Mouse (Mus musculus): ENCODE data around the gene Fgfr2. TPM values are rescaled to one million over a fixed set of nuclear protein-coding genes. Genes with fewer than 3 reads are reported as not detected.

Gene Fgfr2
- polyA plus RNA-seq, 1 experiment from 2014 or later, result 17.2 TPM

- Histone ChIP-seq H3K27ac (peak overlapping the region; percentile 77), H3K36me3 (no peaks in the 10 kb centered on the region), H3K4me1 (replicated peaks) (peaks cover 85% of the 10 kb centered on the region), H3K9me3 (replicated peaks) (no peaks in the 10 kb centered on the region), H3K27me3 (no peaks in the 10 kb centered on the region), H3K4me2 (peak overlapping the region; percentile 58), H3K4me3 (no peak overlapping the region), H3K9ac (0 out of 2 replicates have a peak overlapping the region, but pooled peaks have one; percentile 29)
- ATAC-seq (replicated peaks; ENCODE audit: insufficient number of reproducible peaks, insufficient read depth, low FRiP score, low read depth), result no peak
Observed at GRCm38 (mm10) chr7:133116542-133116941, 6.6 kb downstream of the Fgfr2 start.

DNA sequence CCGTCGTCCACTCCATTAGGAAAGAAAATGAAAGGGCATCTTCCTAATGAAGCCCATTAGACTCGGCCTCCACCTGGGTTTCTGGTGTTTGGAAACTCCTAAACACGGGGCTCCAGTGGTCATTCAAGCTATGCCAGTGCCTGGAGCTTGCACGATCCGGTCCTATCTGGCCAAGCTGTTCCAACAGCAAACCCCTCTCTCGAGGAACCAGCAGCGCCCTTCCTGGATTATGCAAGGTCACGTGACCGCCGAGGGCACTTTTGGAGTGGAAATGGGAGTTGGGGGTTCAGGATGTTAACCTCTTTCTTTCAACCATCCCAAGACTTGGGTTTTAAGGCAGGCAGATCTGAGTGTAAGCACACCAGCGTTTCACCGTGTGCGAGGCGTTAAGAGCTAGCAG lies 7.3 kb downstream of the Fgfr2 start:
- Histone ChIP-seq H3K4me1 (replicated peaks) (peaks cover 89% of the 10 kb centered on the region), H3K9me3 (replicated peaks) (no peaks in the 10 kb centered on the region), H3K36me3 (no peaks in the 10 kb centered on the region), H3K4me2 (peak overlapping the region; percentile 58), H3K9ac (peak overlapping the region; percentile 37; the same call in 1 of the 2 replicates), H3K27ac (peak overlapping the region; percentile 77), H3K4me3 (peak overlapping the region; percentile 24), H3K27me3 (no peaks in the 10 kb centered on the region)
- ATAC-seq (replicated peaks; ENCODE audit: insufficient number of reproducible peaks, insufficient read depth, low FRiP score, low read depth), result 0 out of 2 replicates have a peak, but pooled peaks have one; percentile 42
- WGBS, result 7% methylated on average over 15 of the region's 15 CpGs

DNA sequence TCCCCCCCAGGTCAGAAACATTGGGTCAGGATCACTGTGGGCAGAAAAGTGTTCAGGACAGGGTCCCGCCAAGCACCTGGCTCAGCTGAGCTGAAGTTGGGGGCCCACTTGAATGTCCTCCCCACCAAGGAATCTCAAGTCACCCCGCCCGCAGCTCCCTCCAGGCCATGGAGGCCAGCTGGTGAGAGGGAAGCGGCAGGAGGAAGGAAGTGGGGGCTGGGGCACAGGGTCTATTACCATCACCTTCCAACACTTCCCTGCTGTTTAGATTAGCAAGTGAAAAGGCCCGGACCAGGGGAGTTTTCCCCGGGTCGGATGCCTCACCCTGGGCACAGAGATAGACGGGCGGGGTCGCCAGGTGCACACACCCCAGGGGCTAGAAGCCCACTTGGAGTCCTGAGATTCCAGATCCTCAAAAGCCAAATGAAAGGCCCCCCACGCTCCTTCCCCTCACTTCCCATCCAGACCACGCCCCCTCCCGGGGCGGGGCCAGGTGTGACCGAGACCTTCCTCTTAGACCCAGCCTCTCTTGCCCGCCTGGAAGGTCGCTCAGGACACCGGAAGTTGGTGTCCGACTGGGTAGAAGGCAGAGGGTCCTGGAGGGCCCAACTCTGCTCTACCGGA lies 8.2 kb downstream of the Fgfr2 start:
- 14% methylated on average over 20 of the region's 20 CpGs for WGBS
- no peaks in the 10 kb centered on the region for H3K36me3 ChIP-seq
- ATAC-seq (replicated peaks; ENCODE audit: insufficient number of reproducible peaks, insufficient read depth, low FRiP score, low read depth), result peak; percentile 51; the same call in 1 of the 2 replicates

GRCm38 (mm10) chr7:133113185-133113895 lies 9.8 kb downstream of the Fgfr2 start:
- H3K27ac ChIP-seq, result peak overlapping the region; percentile 72
- no peak for ATAC-seq (replicated peaks; ENCODE audit: insufficient number of reproducible peaks, insufficient read depth, low FRiP score, low read depth)
- H3K9ac ChIP-seq, result no peak overlapping the region
- no peaks in the 10 kb centered on the region for H3K27me3 ChIP-seq
- no peaks in the 10 kb centered on the region for H3K9me3 ChIP-seq (replicated peaks)
- H3K36me3 ChIP-seq, result no peaks in the 10 kb centered on the region
- H3K4me2 ChIP-seq, result no peak overlapping the region
- no peak overlapping the region for H3K4me3 ChIP-seq
- peaks cover 90% of the 10 kb centered on the region for H3K4me1 ChIP-seq (replicated peaks)
- WGBS, result 75% methylated on average over 8 of the region's 8 CpGs

More for the DNA sequence above, 8.2 kb downstream of the Fgfr2 start:
- Histone ChIP-seq H3K9me3 (replicated peaks) (no peaks in the 10 kb centered on the region), H3K27me3 (no peaks in the 10 kb centered on the region), H3K9ac (peak overlapping the region; percentile 37; the same call in 1 of the 2 replicates), H3K27ac (peak overlapping the region; percentile 77), H3K4me1 (replicated peaks) (peaks cover 89% of the 10 kb centered on the region), H3K4me2 (peak overlapping the region; percentile 58), H3K4me3 (peak overlapping the region; percentile 24)

DNA sequence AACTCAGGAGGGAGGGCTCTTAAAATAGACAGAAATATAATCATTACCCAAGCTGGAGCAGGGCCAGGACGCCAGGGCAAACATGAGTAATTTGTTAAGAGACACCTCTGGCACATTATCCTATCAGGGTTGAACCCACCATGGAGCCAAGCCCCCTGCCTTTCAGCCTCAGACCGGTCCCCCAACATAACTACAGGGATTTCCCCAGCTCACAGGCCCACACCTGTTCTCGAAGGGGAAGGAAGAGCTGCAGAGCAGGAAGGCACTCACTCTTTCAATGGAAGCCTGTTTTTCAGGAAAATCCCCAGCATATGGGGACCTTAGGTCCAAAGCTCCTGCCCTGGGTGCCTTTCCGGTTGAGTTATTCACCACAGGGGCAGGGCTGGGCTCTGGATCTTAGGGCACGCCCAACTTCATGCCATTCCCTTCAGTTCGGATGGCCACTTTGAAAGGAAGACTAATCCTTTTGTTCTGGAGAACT lies 10.8 kb downstream of the Fgfr2 start:
- Histone ChIP-seq H3K9me3 (replicated peaks) (no peaks in the 10 kb centered on the region), H3K4me1 (replicated peaks) (peaks cover 83% of the 10 kb centered on the region), H3K9ac (no peak overlapping the region), H3K4me3 (no peak overlapping the region), H3K36me3 (no peaks in the 10 kb centered on the region), H3K4me2 (no peak overlapping the region), H3K27ac (peak overlapping the region; percentile 72), H3K27me3 (no peaks in the 10 kb centered on the region)
- ATAC-seq (replicated peaks; ENCODE audit: insufficient number of reproducible peaks, insufficient read depth, low FRiP score, low read depth), result no peak
- 28% methylated on average over 6 of the region's 6 CpGs for WGBS

- ATAC-seq (replicated peaks; ENCODE audit: insufficient number of reproducible peaks, insufficient read depth, low FRiP score, low read depth), result no peak
- Histone ChIP-seq H3K4me2 (no peak overlapping the region), H3K4me3 (no peak overlapping the region), H3K4me1 (replicated peaks) (peaks cover 67% of the 10 kb centered on the region), H3K27ac (no peak overlapping the region), H3K27me3 (no peaks in the 10 kb centered on the region), H3K9me3 (replicated peaks) (no peaks in the 10 kb centered on the region), H3K36me3 (no peaks in the 10 kb centered on the region), H3K9ac (no peak overlapping the region)
- 91% methylated on average over 4 of the region's 4 CpGs for WGBS
Observed at GRCm38 (mm10) chr7:133109442-133109841, 13.7 kb downstream of the Fgfr2 start.

- H3K4me1 ChIP-seq (replicated peaks), result peaks cover 61% of the 10 kb centered on the region
- H3K4me2 ChIP-seq, result no peak overlapping the region
- H3K27me3 ChIP-seq, result no peaks in the 10 kb centered on the region
- no peak overlapping the region for H3K4me3 ChIP-seq
- no peak overlapping the region for H3K9ac ChIP-seq
- no peak for ATAC-seq (replicated peaks; ENCODE audit: insufficient number of reproducible peaks, insufficient read depth, low FRiP score, low read depth)
- 75% methylated on average over 2 of the region's 2 CpGs for WGBS
- H3K36me3 ChIP-seq, result no peaks in the 10 kb centered on the region
- H3K9me3 ChIP-seq (replicated peaks), result no peaks in the 10 kb centered on the region
- no peak overlapping the region for H3K27ac ChIP-seq
Observed at GRCm38 (mm10) chr7:133108695-133109094, 14.5 kb downstream of the Fgfr2 start.

DNA sequence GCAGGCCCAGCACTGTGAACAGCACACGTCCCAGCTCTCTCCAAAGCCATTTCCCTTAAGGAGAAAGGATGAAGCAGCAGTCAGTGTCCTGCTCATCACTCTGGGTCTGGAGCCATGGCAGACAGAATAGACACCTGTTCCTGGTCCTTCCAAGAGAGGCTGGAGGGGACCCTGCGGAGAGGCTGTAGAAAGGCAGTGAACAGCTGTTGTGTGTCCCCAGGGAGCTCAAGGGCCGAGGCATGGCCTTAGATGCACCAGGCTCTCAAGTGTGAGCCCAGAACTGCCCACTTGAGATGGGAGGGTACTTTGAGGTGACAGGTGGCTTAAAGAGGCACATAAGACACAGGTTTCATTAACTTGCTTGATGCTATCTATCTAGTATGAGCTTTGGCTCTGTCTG lies 20.6 kb downstream of the Fgfr2 start:
- H3K4me3 ChIP-seq, result no peak overlapping the region
- H3K27me3 ChIP-seq, result no peaks in the 10 kb centered on the region
- no peak for ATAC-seq (replicated peaks; ENCODE audit: insufficient number of reproducible peaks, insufficient read depth, low FRiP score, low read depth)
- no peak overlapping the region for H3K27ac ChIP-seq
- no peaks in the 10 kb centered on the region for H3K9me3 ChIP-seq (replicated peaks)
- 70% methylated on average over 3 of the region's 3 CpGs for WGBS
- H3K4me2 ChIP-seq, result no peak overlapping the region
- H3K9ac ChIP-seq, result no peak overlapping the region
- peaks cover 70% of the 10 kb centered on the region for H3K4me1 ChIP-seq (replicated peaks)
- no peaks in the 10 kb centered on the region for H3K36me3 ChIP-seq

DNA sequence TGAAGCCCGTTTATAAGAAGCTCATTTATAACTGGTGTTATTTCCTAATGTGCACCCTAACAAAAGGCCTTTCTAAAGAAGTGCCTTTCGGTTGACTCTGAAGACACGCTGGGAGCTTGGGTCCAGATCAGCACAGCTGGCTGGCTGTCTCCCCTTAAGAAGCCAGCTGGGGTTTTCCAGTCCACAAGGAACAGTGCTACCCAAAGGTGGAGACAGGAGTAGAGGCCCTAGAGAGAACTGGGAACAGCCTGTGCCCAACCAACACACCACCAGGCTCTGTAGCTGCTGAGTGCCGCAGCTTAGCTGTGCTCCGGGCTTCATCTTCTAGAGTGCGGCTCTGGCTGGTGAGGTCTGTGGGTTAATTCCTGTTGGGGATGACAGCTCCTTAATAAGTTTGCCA lies 22.1 kb downstream of the Fgfr2 start:
- Histone ChIP-seq H3K9me3 (replicated peaks) (no peaks in the 10 kb centered on the region), H3K4me3 (no peak overlapping the region), H3K4me1 (replicated peaks) (peaks cover 75% of the 10 kb centered on the region), H3K4me2 (no peak overlapping the region), H3K27ac (0 out of 2 replicates have a peak overlapping the region, but pooled peaks have one; percentile 4), H3K27me3 (no peaks in the 10 kb centered on the region), H3K9ac (no peak overlapping the region), H3K36me3 (no peaks in the 10 kb centered on the region)
- ATAC-seq (replicated peaks; ENCODE audit: insufficient number of reproducible peaks, insufficient read depth, low FRiP score, low read depth), result no peak
- WGBS, result 75% methylated on average over 6 of the region's 6 CpGs

GRCm38 (mm10) chr7:133100178-133100577 lies 23.0 kb downstream of the Fgfr2 start:
- ATAC-seq (replicated peaks; ENCODE audit: insufficient number of reproducible peaks, insufficient read depth, low FRiP score, low read depth), result no peak
- Histone ChIP-seq H3K4me1 (replicated peaks) (peaks cover 71% of the 10 kb centered on the region), H3K4me3 (no peak overlapping the region), H3K27me3 (no peaks in the 10 kb centered on the region), H3K9ac (no peak overlapping the region), H3K4me2 (no peak overlapping the region), H3K9me3 (replicated peaks) (no peaks in the 10 kb centered on the region), H3K27ac (peak overlapping the region; percentile 73), H3K36me3 (peaks cover 3% of the 10 kb centered on the region; the same call in 1 of the 2 replicates)
- WGBS, result 65% methylated on average over 6 of the region's 6 CpGs

- peaks cover 67% of the 10 kb centered on the region for H3K4me1 ChIP-seq (replicated peaks)
Observed at GRCm38 (mm10) chr7:133099266-133099665, 23.9 kb downstream of the Fgfr2 start.

More at GRCm38 (mm10) chr7:133099266-133099665, 23.9 kb downstream of the Fgfr2 start:
- H3K9ac ChIP-seq, result no peak overlapping the region
- peak overlapping the region; percentile 28; the same call in 1 of the 2 replicates for H3K4me2 ChIP-seq
- WGBS, result 26% methylated on average over 4 of the region's 4 CpGs
- no peak for ATAC-seq (replicated peaks; ENCODE audit: insufficient number of reproducible peaks, insufficient read depth, low FRiP score, low read depth)
- no peaks in the 10 kb centered on the region for H3K9me3 ChIP-seq (replicated peaks)
- H3K27me3 ChIP-seq, result no peaks in the 10 kb centered on the region
- H3K27ac ChIP-seq, result peak overlapping the region; percentile 73
- H3K36me3 ChIP-seq, result peaks cover 3% of the 10 kb centered on the region; the same call in 1 of the 2 replicates
- no peak overlapping the region for H3K4me3 ChIP-seq
